Mouse (Mus musculus) MEL (cell line): ENCODE measurements around the gene Osbpl10. TPM values are rescaled to one million over a fixed set of nuclear protein-coding genes. Genes with fewer than 3 reads are reported as not detected.

Experiments used
- DNase-seq: peaks from one replicate; pipeline ENCODE4 v3.0.0; 2011; ENCODE audit warnings: low read depth, low spot score
- H3K27ac ChIP-seq: 2 replicates; pipeline ENCODE4 v1.5.1; 2012; ENCODE audit warnings: low read depth, mild to moderate bottlenecking, control low read depth, low read length, moderate library complexity; ENCODE audit not compliant: control insufficient read depth
- H3K27me3 ChIP-seq, 2 experiments: fragments of 150-350 bp in 1 of 2; sonication (generic) in 1 of 2; 2 replicates each; pipeline ENCODE4 v1.6.1; 2012; ENCODE audit warnings: low read length in 2 of 2, mild to moderate bottlenecking in 2 of 2, improper control_type of control experiment in 1 of 2, moderate library complexity in 1 of 2; ENCODE audit not compliant: insufficient read depth in 2 of 2, control insufficient read depth in 1 of 2
- H3K36me3 ChIP-seq, 2 experiments: 2 replicates each; pipeline ENCODE4 v1.6.1; 2012 to 2014; ENCODE audit warnings: low read length in 2 of 2, improper control_type of control experiment in 1 of 2, inconsistent platforms in 1 of 2, mild to moderate bottlenecking in 1 of 2; ENCODE audit not compliant: insufficient read depth in 2 of 2, control insufficient read depth in 1 of 2
- H3K4me1 ChIP-seq, 2 experiments: fragments of 150-350 bp in 1 of 2; sonication (generic) in 1 of 2; 2 replicates each; pipeline ENCODE4 v1.6.1; 2012; ENCODE audit warnings: low read length in 2 of 2, improper control_type of control experiment in 1 of 2, mild to moderate bottlenecking in 1 of 2; ENCODE audit not compliant: insufficient read depth in 2 of 2, control insufficient read depth in 1 of 2
- H3K4me3 ChIP-seq, 2 experiments: fragments of 150-350 bp in 1 of 2; sonication (generic) in 1 of 2; 2 replicates each; pipeline ENCODE4 v1.5.1; 2012; ENCODE audit warnings: low read depth in 2 of 2, low read length in 2 of 2, mild to moderate bottlenecking in 2 of 2, moderate library complexity in 2 of 2, control low read depth in 1 of 2, improper control_type of control experiment in 1 of 2; ENCODE audit not compliant: control insufficient read depth in 1 of 2, insufficient read depth in 1 of 2
- H3K79me2 ChIP-seq: 2 replicates; pipeline ENCODE4 v1.6.1; 2012; ENCODE audit warnings: mild to moderate bottlenecking, low read length, moderate library complexity; ENCODE audit not compliant: control insufficient read depth, poor library complexity, insufficient read depth
- H3K9ac ChIP-seq: 2 replicates; pipeline ENCODE4 v1.6.1; 2012; ENCODE audit warnings: low read depth, mild to moderate bottlenecking, control low read depth, low read length, moderate library complexity; ENCODE audit not compliant: control insufficient read depth, poor library complexity, severe bottlenecking
- H3K9me3 ChIP-seq: fragments of 150-350 bp; sonication (generic); replicated peaks from 2 replicates; pipeline ENCODE4 v1.6.1; 2012; ENCODE audit warnings: mild to moderate bottlenecking, low read length, improper control_type of control experiment, moderate library complexity; ENCODE audit not compliant: insufficient read depth
- EP300 ChIP-seq, 2 experiments: IDR thresholded peaks; 2 replicates each; pipeline ENCODE4 v1.6.1; 2011; ENCODE audit warnings: improper control_type of control experiment in 2 of 2, low read length in 2 of 2, low read depth in 1 of 2, mild to moderate bottlenecking in 1 of 2
- GABPA ChIP-seq: IDR thresholded peaks from 2 replicates; pipeline ENCODE4 v1.6.1; 2012; ENCODE audit warnings: low read depth, mild to moderate bottlenecking, inconsistent platforms, low read length, improper control_type of control experiment, moderate library complexity
- HCFC1 ChIP-seq: IDR thresholded peaks from 2 replicates; pipeline ENCODE4 v1.6.1; 2012; ENCODE audit warnings: low read depth, mild to moderate bottlenecking, inconsistent platforms, low read length, improper control_type of control experiment, moderate library complexity
- MAX ChIP-seq: IDR thresholded peaks from 2 replicates; pipeline ENCODE4 v1.6.1; 2011; ENCODE audit warnings: low read length, improper control_type of control experiment
- MXI1 ChIP-seq: IDR thresholded peaks from 2 replicates; pipeline ENCODE4 v1.6.1; 2011; ENCODE audit warnings: mild to moderate bottlenecking, low read depth, low read length, improper control_type of control experiment
- MYB ChIP-seq: IDR thresholded peaks from 2 replicates; pipeline ENCODE4 v1.6.1; 2011; ENCODE audit warnings: mild to moderate bottlenecking, low read depth, low read length, improper control_type of control experiment
- MYC ChIP-seq: IDR thresholded peaks from 2 replicates; pipeline ENCODE4 v1.6.1; 2011; ENCODE audit warnings: low read depth, mild to moderate bottlenecking, low read length, improper control_type of control experiment, moderate library complexity
- NELFE ChIP-seq: IDR thresholded peaks from 2 replicates; pipeline ENCODE4 v1.6.1; 2011; ENCODE audit warnings: low read depth, low read length, improper control_type of control experiment
- POLR2A ChIP-seq, 2 experiments: IDR thresholded peaks; 2 replicates each; pipeline ENCODE4 v1.6.1; 2011 to 2012; ENCODE audit warnings: low read length in 2 of 2, mild to moderate bottlenecking in 2 of 2, control low read depth in 1 of 2, improper control_type of control experiment in 1 of 2, low read depth in 1 of 2, moderate library complexity in 1 of 2; ENCODE audit not compliant: control insufficient read depth in 1 of 2, insufficient read depth in 1 of 2, poor library complexity in 1 of 2
- POLR2AphosphoS2 ChIP-seq: IDR thresholded peaks from 2 replicates; pipeline ENCODE4 v1.6.1; 2011; ENCODE audit warnings: low read length, improper control_type of control experiment
- POLR2AphosphoS5 ChIP-seq: IDR thresholded peaks from 2 replicates; pipeline ENCODE4 v1.6.1; 2012; ENCODE audit warnings: low read depth, borderline replicate concordance, mild to moderate bottlenecking, inconsistent platforms, low read length, moderate library complexity, mixed read lengths
- RCOR1 ChIP-seq: IDR thresholded peaks from 2 replicates; pipeline ENCODE4 v1.6.1; 2012; ENCODE audit warnings: low read depth, mild to moderate bottlenecking, inconsistent platforms, low read length, improper control_type of control experiment
- SIN3A ChIP-seq: IDR thresholded peaks from 2 replicates; pipeline ENCODE4 v1.6.1; 2012; ENCODE audit warnings: low read length, improper control_type of control experiment, inconsistent platforms
- SMC3 ChIP-seq: IDR thresholded peaks from 2 replicates; pipeline ENCODE4 v1.6.1; 2011; ENCODE audit warnings: low read depth, low read length, improper control_type of control experiment
- UBTF ChIP-seq: IDR thresholded peaks from 2 replicates; pipeline ENCODE4 v1.6.1; 2012; ENCODE audit warnings: low read depth, mild to moderate bottlenecking, inconsistent platforms, low read length, improper control_type of control experiment, moderate library complexity, borderline replicate concordance; ENCODE audit not compliant: insufficient read depth
- USF1 ChIP-seq: IDR thresholded peaks from 2 replicates; pipeline ENCODE4 v1.6.1; 2014; ENCODE audit warnings: low read depth, mild to moderate bottlenecking, inconsistent platforms, low read length, improper control_type of control experiment, moderate library complexity
- ZKSCAN1 ChIP-seq: IDR thresholded peaks from 2 replicates; pipeline ENCODE4 v1.6.1; 2012; ENCODE audit warnings: low read depth, mild to moderate bottlenecking, inconsistent platforms, low read length, improper control_type of control experiment, moderate library complexity
- ZMIZ1 ChIP-seq: IDR thresholded peaks from 2 replicates; pipeline ENCODE4 v1.6.1; 2012; ENCODE audit warnings: low read depth, mild to moderate bottlenecking, inconsistent platforms, low read length, improper control_type of control experiment, moderate library complexity
- ZNF384 ChIP-seq: IDR thresholded peaks from 2 replicates; pipeline ENCODE4 v1.6.1; 2012; ENCODE audit warnings: low read depth, mild to moderate bottlenecking, inconsistent platforms, low read length, improper control_type of control experiment
- polyA plus RNA-seq, 2 experiments: library from polyadenylated mRNA; stranded (reverse) in 1 of 2; unstranded in 1 of 2; fragments of >175 nt in 1 of 2; fragments of >200 nt in 1 of 2; gene quantifications; 2 replicates each; pipeline versions ENCODE4 v1.2.1 to v1.2.4; 2012; ENCODE audit warnings: low replicate concordance in 2 of 2, low read depth in 1 of 2; ENCODE audit not compliant: insufficient read length in 2 of 2, insufficient read depth in 1 of 2, missing spikeins in 1 of 2
- total RNA-seq: library from RNA; depleted of rRNA; stranded (reverse); fragments of 300-350 nt; gene quantifications from 2 replicates; pipeline ENCODE4 v1.2.3, GENCODE M21; 2012

Gene Osbpl10
- total and polyA plus RNA-seq, 3 experiments: not detected

DNA sequence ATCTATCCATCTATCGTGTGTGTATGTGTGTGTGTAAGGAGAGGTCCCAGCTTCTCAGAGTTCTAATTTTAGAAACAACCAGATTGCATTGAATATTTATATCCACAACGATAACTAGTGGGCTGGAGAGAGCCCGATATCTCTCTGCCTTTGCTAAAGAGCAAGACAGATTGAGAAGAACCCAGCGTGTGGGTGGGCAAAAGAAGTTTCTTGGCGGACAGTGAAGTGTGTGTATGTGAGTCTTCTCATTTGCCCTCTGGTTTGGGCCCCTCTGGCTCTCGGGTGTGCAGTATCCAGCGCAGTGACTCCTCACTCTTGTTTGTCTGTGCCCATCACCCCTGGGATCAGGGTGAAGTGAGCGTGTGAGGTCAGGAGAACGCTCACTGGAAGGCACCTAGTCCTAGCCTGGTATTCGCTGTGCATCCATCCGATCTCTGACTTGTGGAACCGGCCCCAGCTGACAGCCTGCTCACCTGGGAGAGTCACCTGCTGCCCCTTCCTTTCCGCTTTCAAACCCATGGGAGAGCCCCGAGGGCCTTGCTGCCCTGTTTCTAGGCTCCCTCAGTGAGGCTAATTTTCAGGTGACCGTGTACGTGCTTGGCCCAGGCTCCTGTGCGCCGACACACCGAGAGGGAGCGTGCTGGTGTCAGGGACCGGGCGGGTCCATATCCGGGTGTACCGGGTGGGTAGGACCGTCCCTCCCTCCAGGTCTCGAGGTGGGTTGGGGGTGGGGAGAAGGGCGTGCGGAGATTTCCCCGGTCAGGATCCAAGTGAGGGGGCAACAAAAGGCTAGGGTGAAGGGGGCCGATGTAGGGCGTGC is 698 bp upstream of the Osbpl10 start:
- Histone ChIP-seq H3K9ac (no peak overlapping the region), H3K79me2 (no peaks in the 10 kb centered on the region), H3K27me3 (no peaks in the 10 kb centered on the region), H3K27ac (no peak overlapping the region), H3K9me3 (no peaks in the 10 kb centered on the region), H3K4me3 (no peak overlapping the region), H3K36me3 (no peaks in the 10 kb centered on the region), H3K4me1 (no peaks in the 10 kb centered on the region)
- TF ChIP-seq ZKSCAN1 (no peak), POLR2AphosphoS5 (no peak), ZNF384 (no peak), NELFE (no peak), HCFC1 (no peak)
- no peak for DNase-seq

GRCm38 (mm10) chr9:114979969-114980368 is 1.6 kb downstream of the Osbpl10 start:
- H3K27me3 ChIP-seq: no peaks in the 10 kb centered on the region
- no peak overlapping the region for H3K27ac ChIP-seq
- H3K79me2 ChIP-seq: no peaks in the 10 kb centered on the region
- H3K4me1 ChIP-seq: no peaks in the 10 kb centered on the region
- H3K9ac ChIP-seq: no peak overlapping the region
- no peak overlapping the region for H3K4me3 ChIP-seq
- no peak for DNase-seq
- TF ChIP-seq MYC (no peak), EP300 (IDR thresholded peaks at IDR 0.05; ENCODE audit: low read depth in 1 of 2, low read length in 2 of 2) (no peak), MXI1 (no peak), MAX (no peak), POLR2AphosphoS2 (no peak), MYB (no peak), USF1 (no peak), RCOR1 (no peak), POLR2A (IDR thresholded peaks at IDR 0.05; ENCODE audit: control insufficient read depth in 1 of 2, insufficient read depth in 1 of 2, low read depth in 1 of 2, low read length in 2 of 2, poor library complexity in 1 of 2) (no peak), ZMIZ1 (no peak), NELFE (no peak), SIN3A (no peak), ZKSCAN1 (no peak), UBTF (no peak), SMC3 (no peak), GABPA (no peak)
- H3K9me3 ChIP-seq: no peaks in the 10 kb centered on the region
- H3K36me3 ChIP-seq: no peaks in the 10 kb centered on the region
